Mouse (Mus musculus): Measurements from ENCODE around the gene Angptl7.

- TF ChIP-seq GATA1 (IDR thresholded peaks at IDR 0.05; ENCODE audit: low read length) (no peak), TAL1 (IDR thresholded peaks at IDR 0.05; ENCODE audit: low read length) (no peak)
Observed at GRCm38 (mm10) chr4:148500410-148500867, at the start of gene Angptl7.
